Mouse (Mus musculus): ENCODE measurements around the gene 2310011J03Rik.
A peak's percentile ranks its signal among the peaks of the same experiment; 100 is the strongest.

The 2310011J03Rik gene

DNA sequence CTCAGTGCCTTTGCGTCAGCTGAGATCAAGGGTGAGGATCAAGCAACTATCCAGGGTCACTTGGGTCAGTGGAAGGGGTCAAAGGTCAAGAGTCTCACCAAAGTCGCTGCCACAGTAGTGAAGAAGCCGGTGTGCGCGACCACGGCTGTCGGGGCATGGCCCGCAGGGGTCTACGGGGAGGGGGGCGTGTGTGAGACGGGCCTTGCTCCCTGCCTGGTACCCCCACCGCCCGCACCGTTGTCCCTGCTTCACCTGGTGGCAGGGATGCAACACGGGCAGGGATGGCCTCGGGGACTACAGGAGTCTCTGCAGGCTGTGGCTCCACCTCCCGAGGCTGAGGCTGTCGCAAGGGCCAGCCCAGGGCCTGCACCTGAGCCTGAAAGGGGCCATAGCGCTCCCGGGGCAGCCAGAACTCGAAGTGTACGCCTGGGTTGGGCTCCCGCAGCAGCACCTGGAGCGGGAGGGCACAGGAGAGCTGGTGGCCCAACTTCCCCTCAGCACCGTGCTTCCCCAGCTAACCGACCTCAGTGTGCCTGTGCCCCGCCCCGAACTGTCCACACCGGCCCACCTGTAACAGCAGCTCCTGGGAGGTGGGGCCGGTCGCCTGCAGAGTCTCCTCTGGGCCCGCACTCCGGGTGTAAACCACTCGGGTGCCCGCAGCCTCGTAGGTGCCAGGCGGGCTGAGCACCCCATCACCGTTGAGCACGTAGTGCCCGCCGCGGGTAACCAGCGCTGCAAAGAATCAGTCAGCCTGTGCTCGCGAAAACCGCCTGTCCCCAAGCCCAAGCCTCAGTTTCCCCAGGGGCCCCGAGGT is 21.4 kb upstream of the 2310011J03Rik start:
- DNase-seq (ENCODE audit: low read depth) = no peak

DNA sequence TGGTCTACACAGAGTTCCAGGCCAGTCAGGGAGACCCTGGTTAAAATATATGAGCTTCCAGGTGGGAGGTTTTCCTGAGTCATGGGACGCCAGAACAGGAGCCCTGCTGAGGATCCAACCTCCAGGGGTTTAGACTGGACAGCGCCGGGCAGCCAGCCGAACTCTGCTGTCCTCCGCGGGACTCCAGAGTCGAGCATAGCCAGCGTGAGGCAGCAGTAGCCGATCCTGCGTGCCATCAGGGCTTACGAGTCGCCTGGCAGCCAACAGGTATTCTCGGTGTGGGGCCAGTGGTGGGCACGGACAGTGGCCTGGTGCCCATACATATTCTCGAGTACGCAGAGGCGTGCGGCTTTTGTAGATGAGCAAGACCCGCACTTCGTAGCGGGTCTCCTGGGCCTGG is 20.7 kb upstream of the 2310011J03Rik start:
- DNase-seq (ENCODE audit: low read depth) = no peak

DNA sequence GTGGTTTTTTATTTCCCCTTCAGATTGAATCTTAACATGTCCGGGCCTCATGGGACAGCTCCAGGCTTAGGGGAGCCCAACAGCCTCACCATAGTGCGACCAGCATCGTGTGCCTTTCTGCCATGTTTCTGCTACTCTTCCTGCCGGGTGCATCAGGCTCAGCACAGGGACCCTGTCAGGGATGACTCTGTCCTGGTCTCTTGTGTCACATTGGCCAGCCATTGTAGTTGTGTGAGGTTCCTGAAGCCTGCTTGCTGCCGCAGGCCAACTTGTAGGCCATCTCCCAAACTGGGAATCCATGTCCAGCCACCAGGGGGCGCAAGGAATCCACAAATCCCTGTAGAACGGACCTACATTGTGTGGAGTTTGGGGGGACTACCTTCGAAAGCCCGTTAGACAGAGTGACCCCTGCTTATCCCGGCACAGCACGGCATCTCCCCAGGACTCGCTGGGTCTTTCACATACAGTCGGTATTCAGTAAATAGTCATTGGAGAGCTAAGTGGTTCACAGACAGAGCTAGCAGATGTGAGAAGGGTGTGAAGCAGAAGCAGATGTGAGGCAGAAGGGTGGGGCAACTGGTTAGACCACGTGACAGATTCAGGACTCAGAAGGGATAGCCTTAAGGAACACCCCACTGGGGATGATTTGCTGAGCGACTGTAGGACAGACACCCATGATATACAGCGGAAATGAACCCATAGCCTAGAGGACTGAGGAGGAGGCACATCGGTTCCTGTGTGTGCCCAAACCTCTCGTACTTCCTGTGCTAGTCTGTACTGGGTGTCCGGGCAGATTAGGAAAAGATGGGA is 19.8 kb upstream of the 2310011J03Rik start:
- DNase-seq (ENCODE audit: low read depth) = peak; percentile 85

DNA sequence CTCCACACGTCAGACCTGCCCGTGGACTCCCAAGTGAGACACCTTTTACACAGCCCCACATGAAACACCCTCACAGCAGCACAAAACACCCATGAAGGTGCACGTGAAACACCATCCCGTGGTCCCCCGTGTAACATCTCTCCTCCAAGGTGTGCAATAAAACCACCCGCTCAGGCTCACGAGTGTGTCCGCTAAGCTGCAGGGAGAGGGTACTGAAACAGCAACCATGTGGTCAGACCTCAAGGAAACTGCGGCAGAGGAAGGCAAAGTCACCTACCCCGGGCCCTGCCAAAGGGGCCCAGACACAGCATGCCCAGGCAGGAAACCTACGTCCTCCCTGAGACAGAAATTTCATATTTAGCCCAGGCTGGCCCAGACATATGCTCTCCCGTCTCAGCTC is 15.9 kb upstream of the 2310011J03Rik start:
- no peak for DNase-seq (ENCODE audit: low read depth)

DNA sequence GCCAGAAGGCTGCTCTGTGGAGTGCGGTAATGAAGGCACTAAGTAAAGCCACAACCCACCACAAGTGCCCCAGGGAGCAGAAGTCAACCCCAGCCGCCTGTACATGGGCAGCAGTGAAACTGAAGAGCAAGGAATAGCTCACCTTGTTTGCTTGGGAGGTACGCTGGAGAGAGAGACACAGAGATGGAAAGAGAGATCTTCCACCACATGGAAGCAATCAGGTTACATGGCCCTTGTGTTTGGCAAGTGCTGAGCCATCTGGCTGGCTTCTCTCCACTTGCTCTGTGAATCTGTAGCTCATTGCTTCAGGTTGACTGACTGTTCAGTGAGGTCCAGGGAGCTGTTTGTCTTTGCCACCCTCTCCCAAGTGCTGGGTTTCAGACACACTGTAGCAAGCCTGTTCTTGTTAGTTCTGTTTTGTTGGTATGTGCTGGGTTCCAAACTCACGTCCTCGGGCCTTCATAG is 12.2 kb upstream of the 2310011J03Rik start:
- no peak for DNase-seq (ENCODE audit: low read depth)

DNA sequence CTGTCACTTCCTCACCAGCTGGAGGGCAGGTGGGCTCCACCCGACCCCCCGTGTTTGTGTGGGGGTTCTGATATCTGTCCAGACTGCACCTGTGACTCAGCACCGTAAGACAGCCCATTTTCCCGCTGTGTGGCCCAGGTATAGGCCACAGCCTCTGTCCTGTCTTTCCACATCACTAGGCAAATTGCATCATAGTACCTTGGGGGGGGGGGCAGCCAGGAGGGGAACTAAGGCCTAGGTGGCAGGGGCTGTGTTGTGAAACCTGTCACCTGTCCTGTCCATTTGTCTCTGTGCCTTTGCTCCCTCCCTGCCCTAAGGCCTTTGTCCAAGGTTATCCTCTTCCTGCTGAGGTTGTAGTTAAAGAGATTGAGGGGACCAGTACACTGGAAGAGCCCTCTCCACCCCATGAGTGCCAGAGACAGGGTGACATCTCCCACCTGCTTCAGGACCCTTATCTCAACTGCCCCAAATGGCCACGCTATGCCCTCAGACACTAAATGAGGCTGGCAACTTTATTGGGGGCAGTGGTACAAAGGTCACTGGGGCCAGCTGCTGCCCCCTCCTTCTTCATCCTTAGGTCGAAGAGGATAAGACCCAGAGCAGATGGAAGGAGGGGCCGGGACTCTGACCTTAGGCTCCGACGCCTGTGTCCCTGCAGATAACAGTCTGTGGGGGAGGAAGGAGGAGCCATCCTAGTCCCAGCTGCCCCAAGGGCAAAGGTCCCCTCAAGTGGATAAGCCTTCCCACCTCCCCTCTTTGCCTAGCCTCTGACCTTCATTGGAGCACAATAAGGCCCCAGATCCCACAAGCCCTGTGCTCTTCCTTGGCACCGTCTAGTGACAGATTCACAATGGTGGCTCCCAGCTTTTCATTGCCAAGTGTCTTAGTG is 11.5 kb upstream of the 2310011J03Rik start:
- DNase-seq (ENCODE audit: low read depth) = no peak

DNA sequence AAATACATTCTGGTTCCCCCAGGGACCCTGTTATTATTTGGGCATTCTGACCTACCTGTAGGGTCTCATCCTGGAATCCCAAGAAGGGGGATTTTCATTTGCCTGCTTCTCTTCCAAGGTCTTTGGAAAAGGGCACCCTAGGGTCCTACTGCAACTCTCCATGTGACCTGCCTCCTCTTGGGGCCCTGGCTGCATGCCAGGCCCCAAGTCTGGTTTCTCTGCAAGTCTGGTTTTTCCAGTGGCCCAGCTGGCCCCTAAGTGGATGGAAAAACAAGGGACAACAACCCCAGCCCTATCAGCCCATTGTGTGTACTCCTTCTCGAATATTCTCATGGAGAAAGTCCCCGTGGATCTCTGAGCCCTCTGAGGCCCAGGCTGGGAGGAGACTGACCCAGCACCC is 10.6 kb upstream of the 2310011J03Rik start:
- DNase-seq (ENCODE audit: low read depth) = no peak

DNA sequence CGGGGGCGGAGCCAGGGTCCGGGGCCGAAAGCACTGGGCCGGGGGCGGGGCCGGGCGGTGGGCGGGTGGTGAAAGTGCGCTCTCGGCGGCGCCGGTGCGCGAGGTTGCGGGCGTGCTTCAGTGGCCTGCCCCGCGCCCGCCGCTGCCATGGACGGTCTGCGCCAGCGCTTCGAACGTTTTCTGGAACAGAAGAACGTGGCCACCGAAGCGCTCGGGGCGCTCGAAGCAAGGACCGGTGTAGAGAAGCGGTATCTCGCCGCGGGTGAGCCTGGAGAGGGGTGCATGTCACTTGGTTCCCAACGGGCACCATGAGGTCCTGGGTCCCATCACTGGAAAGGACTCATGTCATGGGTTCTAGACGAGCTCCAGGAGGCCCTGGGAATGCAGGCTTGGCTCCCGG is 9.7 kb upstream of the 2310011J03Rik start:
- DNase-seq (ENCODE audit: low read depth) = no peak

DNA sequence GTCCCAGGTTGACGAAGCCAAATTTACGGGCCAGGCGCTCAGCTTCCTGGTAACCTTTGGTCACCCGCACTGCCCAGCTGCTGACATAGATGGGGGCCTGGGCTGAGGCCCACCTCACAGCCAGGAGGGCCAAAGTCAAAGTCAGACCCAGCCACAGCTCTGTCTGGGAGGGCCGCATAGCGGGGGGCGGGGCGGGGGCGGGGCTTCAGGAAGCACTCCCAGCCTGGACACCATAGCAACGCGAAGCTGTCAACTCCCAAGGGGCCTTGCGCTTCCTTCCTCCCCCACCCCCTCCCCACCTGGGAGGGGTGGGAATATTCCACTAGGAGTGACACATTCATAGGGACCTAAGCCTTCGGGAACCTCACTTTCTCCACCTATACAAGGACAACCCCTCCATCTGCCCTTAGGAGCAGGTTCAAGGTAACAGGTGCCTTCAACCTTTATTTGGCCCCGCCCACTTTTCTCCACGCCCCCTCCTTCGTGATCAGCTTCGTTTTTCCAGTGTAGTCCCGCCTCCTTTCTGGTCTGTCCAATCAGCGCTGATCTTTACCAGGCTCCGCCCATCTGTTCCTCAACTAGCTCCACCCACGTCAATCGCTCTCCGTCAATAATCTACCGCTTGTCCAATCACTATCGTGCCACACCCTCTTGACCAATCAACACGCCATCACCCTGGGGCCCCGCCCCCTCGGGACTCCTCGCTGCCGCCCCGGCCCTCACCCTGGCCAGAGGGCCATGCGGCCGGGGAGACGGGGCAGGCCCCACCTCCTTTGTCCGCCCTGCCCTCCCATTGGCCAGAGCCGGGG is 9.1 kb upstream of the 2310011J03Rik start, which contains the start of the genes Pcsk4 and Reep6:
Gene Pcsk4 (minus strand): TSS at position 226 of the 809 bp plus-strand sequence.
Gene Reep6 (plus strand): TSS at position 681 of the 809 bp plus-strand sequence.
- DNase-seq (ENCODE audit: low read depth) = peak; percentile 98

DNA sequence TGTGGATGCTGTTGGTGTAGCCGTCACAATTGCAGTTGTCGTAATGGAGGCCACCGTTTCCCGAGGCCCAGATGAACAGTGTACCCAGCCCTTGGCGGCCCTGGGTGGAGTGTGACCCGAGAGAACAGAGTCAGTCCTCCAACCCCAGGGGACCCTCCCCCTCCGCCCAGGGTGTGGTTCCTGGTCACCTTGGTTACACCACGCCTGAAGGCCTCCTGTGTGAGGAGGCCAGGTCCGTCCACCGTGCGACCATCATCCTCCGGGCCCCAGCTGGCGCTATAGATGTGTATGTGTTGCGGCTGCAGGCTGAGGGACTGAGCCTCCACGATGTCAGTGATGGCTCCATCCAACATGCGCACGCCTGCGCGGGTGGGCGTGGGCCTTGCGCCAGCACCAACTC is 4.7 kb upstream of the 2310011J03Rik start:
- DNase-seq (ENCODE audit: low read depth) = no peak

DNA sequence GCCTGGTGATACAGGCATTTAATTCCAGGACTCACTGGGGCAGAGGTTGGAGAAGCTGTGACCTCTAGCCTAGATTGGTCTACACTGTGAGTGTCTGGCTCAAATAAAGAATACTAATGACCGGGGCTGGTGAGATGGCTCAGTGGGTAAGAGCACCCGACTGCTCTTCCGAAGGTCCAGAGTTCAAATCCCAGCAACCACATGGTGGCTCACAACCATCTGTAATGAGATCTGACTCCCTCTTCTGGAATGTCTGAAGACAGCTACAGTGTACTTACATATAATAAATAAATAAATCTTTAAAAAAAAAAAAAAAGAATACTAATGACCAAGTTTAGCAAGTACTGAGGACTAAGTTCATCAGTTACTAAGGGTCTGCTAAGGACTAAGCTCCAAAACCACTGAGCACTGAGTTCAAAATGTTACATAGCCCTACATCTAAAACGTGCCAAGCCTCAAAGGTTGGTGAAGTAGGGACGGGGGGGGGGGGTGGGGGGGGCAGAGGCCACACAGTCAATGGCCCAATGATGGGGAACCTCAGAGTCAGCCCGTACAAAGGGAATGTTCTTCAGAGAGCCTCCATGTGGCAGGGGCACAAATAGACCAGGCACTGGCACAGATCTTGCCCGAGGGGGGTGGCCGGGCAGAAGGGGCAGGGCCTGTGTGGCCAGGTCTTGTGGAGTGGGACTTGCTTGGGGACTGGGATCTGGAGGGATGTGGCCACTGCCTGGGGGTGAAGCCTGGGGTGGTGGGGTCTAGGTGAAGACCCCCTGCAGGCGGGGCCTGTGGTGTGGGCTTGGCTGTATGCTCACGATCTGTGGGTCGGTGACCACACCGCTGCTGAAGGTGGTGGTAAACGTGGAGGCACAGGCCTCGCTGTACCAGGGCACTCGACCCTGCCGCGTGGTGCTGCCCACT is 4.0 kb upstream of the 2310011J03Rik start:
- DNase-seq (ENCODE audit: low read depth) = peak; percentile 76

DNA sequence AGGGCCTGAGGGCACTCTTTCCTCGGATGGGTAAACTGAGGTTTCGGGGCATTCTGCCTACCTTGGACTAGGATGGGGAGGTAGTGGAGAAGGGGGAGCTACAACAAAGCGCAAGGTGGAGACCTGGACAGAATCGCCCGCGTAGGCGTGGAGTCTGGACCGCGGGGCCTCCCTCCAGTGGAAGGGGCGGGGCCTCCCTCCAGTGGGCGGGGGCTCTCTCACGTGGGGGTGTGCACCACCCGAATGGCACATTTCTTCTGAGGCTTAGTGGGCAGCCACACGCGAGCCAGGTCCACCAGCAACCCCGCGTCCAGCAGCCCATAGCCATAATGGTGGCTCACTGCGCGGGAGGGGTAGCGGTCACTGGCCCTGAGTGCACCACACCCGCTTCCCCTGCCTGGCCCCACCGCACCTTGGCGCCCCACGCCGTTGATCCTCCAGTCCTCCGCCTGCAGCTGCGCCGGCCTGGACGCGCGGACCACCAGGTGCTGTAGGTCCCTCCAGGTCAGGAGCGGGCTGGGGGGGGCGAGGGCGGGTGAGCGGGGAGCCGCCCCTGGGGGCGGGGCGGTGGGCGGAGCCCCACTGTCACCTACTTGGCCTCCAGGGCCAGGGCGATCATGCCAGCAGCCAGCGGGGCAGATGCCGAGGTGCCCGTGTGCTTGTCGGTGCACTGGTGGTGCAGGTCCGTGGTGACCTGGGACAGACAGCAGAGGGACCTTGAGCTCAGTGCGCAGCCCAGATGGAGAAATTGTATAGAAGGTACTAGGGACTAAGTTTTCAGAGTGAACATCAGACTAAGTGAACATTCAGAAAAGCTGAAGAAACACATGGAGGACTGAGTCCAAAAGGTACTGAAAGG is 3.2 kb upstream of the 2310011J03Rik start:
- DNase-seq (ENCODE audit: low read depth) = peak; percentile 82

DNA sequence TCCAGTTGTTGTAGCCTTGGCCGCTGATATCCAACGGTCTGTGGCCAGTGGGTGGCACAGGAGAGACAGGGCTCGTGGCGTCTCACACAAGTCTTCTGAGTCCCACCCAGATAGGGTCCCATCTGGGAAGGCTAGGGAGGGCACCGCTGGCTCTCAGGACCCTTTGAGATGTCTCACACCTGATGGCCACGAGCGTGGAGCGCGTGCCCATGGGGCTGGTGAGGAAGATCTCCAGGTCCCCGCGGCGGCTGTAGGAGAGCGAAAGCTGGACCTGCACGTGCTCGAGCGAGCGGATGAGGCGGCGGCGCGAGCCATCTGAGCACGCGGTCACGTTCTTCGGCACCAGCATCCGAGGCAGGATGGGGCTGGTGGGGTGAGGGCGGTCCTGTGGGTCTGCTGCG is 2.5 kb upstream of the 2310011J03Rik start:
- DNase-seq (ENCODE audit: low read depth) = peak; percentile 66

DNA sequence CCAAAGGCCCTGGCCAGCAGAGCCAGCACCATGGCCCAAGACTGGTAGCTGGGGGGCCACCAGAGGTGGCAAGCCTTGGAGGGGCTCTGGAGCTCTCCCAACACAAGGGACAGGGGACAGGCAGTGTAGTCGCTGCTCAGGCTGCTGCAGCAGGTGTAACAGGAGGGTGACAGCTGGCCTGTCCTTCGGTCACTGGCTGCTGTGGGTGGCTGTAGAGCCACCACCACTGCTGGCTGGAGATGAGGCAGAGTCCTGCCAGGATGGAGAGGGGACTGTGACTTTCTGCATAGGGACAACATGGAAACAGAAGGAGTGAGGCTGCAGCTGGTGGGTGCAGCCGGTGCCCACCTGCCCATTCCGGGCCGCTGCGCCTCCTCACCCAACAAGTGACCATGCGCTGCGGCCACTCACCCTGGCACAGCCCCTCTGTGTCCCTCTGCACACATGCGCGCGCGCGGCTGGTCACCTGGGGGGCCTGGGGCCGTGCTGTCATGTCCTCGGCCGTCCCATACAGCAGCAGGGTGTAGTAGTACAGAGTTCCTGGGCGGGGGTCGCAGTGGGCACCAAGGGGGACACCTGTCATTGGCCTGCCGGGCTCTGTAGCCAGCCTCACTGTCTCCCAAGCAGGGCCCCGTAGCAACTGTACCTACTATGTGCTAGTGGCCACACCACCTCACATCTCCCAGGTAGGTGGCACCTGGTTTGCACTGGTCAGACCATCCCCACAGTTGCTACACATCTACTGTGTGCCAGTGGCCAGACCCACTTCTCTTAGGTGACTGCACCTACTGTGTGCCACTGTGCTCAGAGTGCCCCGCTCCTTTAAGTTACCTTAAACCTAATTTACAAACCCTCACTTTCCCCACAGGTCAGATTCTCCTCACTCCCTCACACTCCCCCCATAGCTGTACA is 1.6 kb upstream of the 2310011J03Rik start:
- DNase-seq (ENCODE audit: low read depth) = no peak

DNA sequence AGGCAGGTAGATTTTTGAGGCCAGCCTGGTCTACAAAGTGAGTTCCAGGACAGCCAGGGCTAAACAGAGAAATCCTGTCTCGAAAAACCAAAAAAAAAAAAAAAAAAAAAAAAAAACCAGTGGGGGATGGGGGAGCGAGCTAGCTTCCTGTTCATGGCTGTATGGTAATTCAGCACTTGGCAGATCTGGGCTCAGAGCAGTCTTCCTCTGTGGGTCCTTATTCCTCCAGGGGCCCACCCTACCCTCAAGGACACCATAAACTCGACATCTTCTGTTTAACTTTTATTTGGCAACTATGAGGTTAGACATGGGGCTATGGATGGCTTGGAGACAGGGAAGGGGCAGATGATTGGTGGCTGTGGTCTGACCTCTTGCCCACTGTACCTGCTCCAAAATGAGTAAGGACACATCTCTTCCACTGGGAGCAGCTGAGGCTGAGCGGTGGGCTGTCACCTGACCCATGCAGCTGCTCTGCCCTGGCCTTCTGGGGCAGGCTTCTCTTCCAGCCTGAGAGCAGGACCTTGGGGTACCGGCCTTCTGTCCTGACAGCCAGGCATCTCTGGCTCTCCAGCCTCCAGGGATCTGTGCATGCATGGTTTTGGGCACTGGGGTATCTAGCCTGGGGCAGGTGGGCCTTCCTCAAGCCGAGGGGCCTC is 805 bp upstream of the 2310011J03Rik start:
- DNase-seq (ENCODE audit: low read depth) = peak; percentile 50

DNA sequence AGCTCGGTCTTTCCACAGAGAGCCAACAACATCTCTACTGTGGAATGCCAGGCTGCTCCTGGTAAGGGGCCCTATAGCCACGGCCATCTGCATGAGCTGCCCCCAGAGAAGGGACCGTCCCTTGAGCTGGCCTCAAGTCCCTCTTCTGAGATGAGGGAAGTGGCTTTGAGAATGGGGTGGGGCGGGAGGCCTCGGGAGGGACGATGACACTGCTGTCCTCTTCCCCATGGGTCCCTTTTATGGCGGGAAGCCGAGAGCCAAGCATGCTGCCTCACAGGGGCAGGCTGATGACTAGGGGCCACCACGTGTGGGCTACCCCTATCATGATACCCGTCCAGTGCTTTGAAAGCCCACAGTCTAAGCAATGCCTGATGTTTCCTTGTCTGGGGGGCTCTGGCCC is 3.3 kb downstream of the 2310011J03Rik start:
- no peak for DNase-seq (ENCODE audit: low read depth)

DNA sequence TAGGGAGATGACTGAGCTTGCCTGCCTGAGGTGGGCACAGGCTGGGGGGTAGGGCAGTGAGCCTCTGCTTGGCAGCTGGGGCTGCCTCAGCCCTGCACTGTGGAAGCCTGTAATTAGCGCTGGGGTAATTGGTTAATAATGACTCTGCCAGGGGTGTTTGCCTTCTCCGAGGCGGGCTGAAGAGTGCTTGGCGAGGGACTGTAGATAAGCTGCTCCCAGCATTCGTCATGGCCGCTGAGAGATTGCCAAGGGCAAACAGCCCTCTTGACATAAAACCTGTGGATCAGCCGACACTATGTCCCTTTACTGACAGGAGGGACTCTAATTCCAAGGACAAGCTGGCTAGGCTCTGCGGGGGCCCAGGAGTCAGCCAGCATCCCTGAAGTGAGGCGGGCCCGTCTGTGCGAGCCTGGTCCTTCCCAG is 4.0 kb downstream of the 2310011J03Rik start:
- DNase-seq (ENCODE audit: low read depth) = no peak
